8 mouse cellular contexts compared by ENCODE assay signal in genomic region chr4:116177140-116177539, GRCm38 (mm10). TPM values are rescaled to one million over a fixed set of nuclear protein-coding genes. Genes with fewer than 3 reads are reported as not detected.
DNase-seq lines count a peak whose midpoint lies in the region; ATAC-seq and TF ChIP-seq lines count a peak whose summit lies in the region.

No protein-coding gene starts in this region.

- no peaks in the 10 kb centered on the region for H3K36me3 ChIP-seq in heart, embryonic 10.5 days
- H3K36me3 ChIP-seq in lung, postnatal 0 days (ENCODE audit: insufficient read depth, low read length), result no peaks in the 10 kb centered on the region

- H3K9me3 ChIP-seq in heart, embryonic 10.5 days, result no peaks in the 10 kb centered on the region
- H3K9me3 ChIP-seq in lung, postnatal 0 days (ENCODE audit: low read length), result no peaks in the 10 kb centered on the region

- DNase-seq in right cerebral cortex, postnatal 14 days, result peak; percentile 42
- no peak for DNase-seq in right cerebral cortex, postnatal 25 days
- DNase-seq in cerebellum, postnatal 25 days, result peak; percentile 74 to 76
- no peak for DNase-seq in heart, embryonic 10.5 days (ENCODE audit: low spot score)
- peak; percentile 86 for DNase-seq in kidney, adult 9 months
- peak; percentile 91 for DNase-seq in lung, postnatal 0 days (ENCODE audit: low spot score)
- peak; percentile 17 to 46 for DNase-seq in spleen, postnatal 10 days (ENCODE audit: low spot score in 2 of 2)
- DNase-seq in thymus, postnatal 4 days, result no peak

- ATAC-seq in lung, postnatal 0 days, result peak; percentile 79

- peak; percentile 86 for TF ChIP-seq EP300 in lung, postnatal 0 days (IDR thresholded peaks at IDR 0.05)

- peak overlapping the region; percentile 46; the same call in 1 of the 2 replicates for H3K4me3 ChIP-seq in heart, embryonic 10.5 days
- H3K4me3 ChIP-seq in lung, postnatal 0 days (ENCODE audit: low read depth, low read length), result no peak overlapping the region

- peak overlapping the region; percentile 56 for H3K4me2 ChIP-seq in lung, postnatal 0 days (replicated peaks; ENCODE audit: low read depth, low read length)

- peak overlapping the region; percentile 87 for H3K27ac ChIP-seq in heart, embryonic 10.5 days
- H3K27ac ChIP-seq in lung, postnatal 0 days (ENCODE audit: low read length), result peak overlapping the region; percentile 95

- no peak overlapping the region for H3K9ac ChIP-seq in lung, postnatal 0 days (replicated peaks; ENCODE audit: low read depth)

- 23% methylated on average over 5 of the region's 5 CpGs for WGBS in heart, embryonic 10.5 days
- 14% methylated on average over 5 of the region's 5 CpGs for WGBS in lung, postnatal 0 days

- no peak for TF ChIP-seq CTCF in lung, postnatal 0 days (IDR thresholded peaks at IDR 0.05)

- no peaks in the 10 kb centered on the region for H3K27me3 ChIP-seq in heart, embryonic 10.5 days (ENCODE audit: insufficient read depth, poor library complexity, severe bottlenecking)
- H3K27me3 ChIP-seq in lung, postnatal 0 days (replicated peaks; ENCODE audit: insufficient read depth, low read length), result no peaks in the 10 kb centered on the region

- H3K4me1 ChIP-seq in heart, embryonic 10.5 days, result peaks cover 51% of the 10 kb centered on the region
- peaks cover 10% of the 10 kb centered on the region for H3K4me1 ChIP-seq in lung, postnatal 0 days (ENCODE audit: insufficient read depth, low read depth, low read length)

RNA-seq across cellular contexts. Expression of gene Gm49337, which starts 4.0 kb away (rescaled TPM):
- polyA plus RNA-seq in heart, embryonic 10.5 days (2016; fragmentation: Nextera tagmentation; extraction: Ambion mirVana), result not detected in 2 replicates
- not detected in 2 replicates for polyA plus RNA-seq in lung, postnatal 0 days (2015; fragmentation: Nextera tagmentation; extraction: Ambion mirVana)

RNA-seq across cellular contexts. Expression of gene 1700042G07Rik, which starts 4.0 kb away (rescaled TPM):
- polyA plus RNA-seq in heart, embryonic 10.5 days (2016; fragmentation: Nextera tagmentation; extraction: Ambion mirVana), result not detected in 2 replicates
- polyA plus RNA-seq in lung, postnatal 0 days (2015; fragmentation: Nextera tagmentation; extraction: Ambion mirVana), result not detected in 2 replicates

RNA-seq across cellular contexts. Expression of gene Tspan1, which starts 9.7 kb away (rescaled TPM):
- polyA plus RNA-seq in heart, embryonic 10.5 days (2016; fragmentation: Nextera tagmentation; extraction: Ambion mirVana), result 0.10 TPM in 1 of 2 replicates, not detected in the other
- polyA plus RNA-seq in lung, postnatal 0 days (2015; fragmentation: Nextera tagmentation; extraction: Ambion mirVana), result 118 and 131 TPM in 2 replicates

RNA-seq across cellular contexts. Expression of gene Lurap1, which starts 26.0 kb away (rescaled TPM):
- 1.4 and 1.9 TPM in 2 replicates for polyA plus RNA-seq in heart, embryonic 10.5 days (2016; fragmentation: Nextera tagmentation; extraction: Ambion mirVana)
- polyA plus RNA-seq in lung, postnatal 0 days (2015; fragmentation: Nextera tagmentation; extraction: Ambion mirVana), result 2.6 and 2.8 TPM in 2 replicates

RNA-seq across cellular contexts. Expression of gene Pik3r3, which starts 44.3 kb away (rescaled TPM):
- polyA plus RNA-seq in heart, embryonic 10.5 days (2016; fragmentation: Nextera tagmentation; extraction: Ambion mirVana), result 17.2 and 22.7 TPM in 2 replicates
- polyA plus RNA-seq in lung, postnatal 0 days (2015; fragmentation: Nextera tagmentation; extraction: Ambion mirVana), result 10.0 and 11.7 TPM in 2 replicates

Comparison
In these comparisons a context has a peak if more than half of its experiments do, and no peak if none do; other contexts are left out.
1. DNase-seq: peak in right cerebral cortex, postnatal 14 days (single experiment), cerebellum, postnatal 25 days (2 of 2), kidney, adult 9 months (single experiment), lung, postnatal 0 days (single experiment) and spleen, postnatal 10 days (2 of 2); none in right cerebral cortex, postnatal 25 days (single experiment), heart, embryonic 10.5 days (single experiment) and thymus, postnatal 4 days (single experiment).
2. RNA of gene Tspan1, which starts 9.7 kb away (polyA plus RNA-seq): 118 to 131 TPM in lung, postnatal 0 days; 0.10 TPM in heart, embryonic 10.5 days; every median in the first group is over 100 times any median in the second.